Mouse (Mus musculus): Measurements from ENCODE around the gene Fgfr4.

GRCm38 (mm10) chr13:55209649-55210192 is 57.3 kb downstream of the Fgfr4 start, which contains the start of gene Nsd1:
- no peak for TF ChIP-seq CTCF (IDR thresholded peaks at IDR 0.05; ENCODE audit: extremely low read depth, insufficient read depth, low read length)
- TF ChIP-seq POLR2A (IDR thresholded peaks at IDR 0.05; ENCODE audit: extremely low read depth, insufficient read depth, low read length): no peak

Data from cortical plate, adult 2 months (tissue).